Mouse (Mus musculus) left cerebral cortex, adult 9 months (tissue): ENCODE measurements around the gene Il1r2.

Experiments
- DNase-seq, 2 experiments: peaks; one replicate each; pipeline ENCODE4 v3.0.0; 2022; ENCODE audit warnings: low spot score in 2 of 2

Il1r2 gene

DNA sequence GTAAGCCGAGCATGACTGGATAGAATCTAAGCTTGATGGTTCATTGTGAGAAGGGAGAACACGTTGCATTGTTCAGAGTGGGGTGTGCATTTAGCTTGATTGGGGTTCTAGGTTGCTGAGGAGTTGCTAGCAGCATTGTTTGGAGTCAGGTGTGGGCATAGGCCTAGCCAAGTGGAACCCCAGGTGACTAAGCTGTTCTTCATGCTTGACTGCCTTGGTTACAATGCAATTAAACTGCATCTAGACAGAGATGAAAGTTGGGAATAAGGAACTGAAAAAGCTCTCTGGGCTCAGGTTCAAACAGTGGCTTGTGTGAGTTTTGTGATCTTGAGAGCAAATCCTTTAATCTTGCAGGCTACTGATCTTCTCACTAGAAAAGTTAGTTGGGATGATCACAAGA, 55.4 kb downstream of the Il1r2 start:
- no peak for DNase-seq

DNA sequence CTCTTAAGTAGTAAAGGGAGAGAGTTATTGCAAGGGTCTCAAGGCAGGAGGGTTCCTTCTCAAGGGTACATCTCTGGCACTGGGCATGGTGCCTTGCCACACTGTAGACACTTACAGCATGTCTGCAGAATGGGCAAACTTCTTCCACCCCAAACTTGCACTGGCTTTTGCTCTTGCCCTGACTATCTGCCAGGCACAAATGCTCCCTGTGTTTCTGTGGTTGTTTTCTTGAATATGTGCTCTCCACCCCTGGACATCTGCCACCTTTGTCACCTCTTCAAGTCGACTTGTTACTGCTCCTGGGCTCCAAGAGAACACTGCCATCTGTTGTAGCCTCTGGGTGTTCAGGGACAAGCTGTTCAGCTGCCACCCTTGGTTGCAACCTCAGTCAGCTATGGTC, 57.8 kb downstream of the Il1r2 start:
- no peak for DNase-seq

DNA sequence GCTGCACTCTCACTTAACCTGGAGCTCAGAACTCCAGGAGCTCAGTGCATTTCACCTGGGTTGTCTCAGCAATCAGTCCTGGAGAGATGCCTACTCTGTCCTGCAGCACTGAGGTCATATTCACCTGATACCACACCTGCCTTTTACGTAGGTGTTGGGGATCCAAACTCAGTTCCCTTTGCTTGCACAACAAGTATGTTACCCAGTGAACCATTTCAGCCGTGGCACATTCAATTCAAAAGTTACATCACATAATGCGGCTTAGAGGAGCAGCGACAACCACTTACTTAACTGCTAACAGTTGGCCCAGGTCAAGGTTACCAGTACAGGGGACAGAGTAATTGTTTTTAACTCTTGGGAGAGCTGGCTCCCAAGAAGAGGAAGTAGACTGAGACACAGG, 58.8 kb downstream of the Il1r2 start:
- no peak for DNase-seq

DNA sequence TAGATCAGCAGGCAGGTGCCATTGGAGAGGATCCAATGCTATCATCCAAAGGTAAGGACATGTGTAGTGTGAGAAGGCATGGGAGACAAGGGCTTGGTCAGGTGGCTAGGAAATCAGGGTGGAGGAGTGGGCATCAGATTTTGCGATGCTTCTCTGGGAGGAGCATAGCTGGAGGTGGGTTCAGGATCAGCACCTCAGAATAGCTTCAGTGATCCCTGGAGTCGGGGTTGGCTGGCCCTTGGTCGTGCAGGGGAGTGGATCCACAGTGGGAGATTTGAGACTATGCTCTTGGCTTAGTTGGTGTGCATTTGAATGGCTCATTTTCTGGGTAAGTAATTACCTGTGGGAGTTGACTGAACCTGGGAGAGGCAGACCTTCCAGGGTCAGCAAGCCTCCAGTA, 59.7 kb downstream of the Il1r2 start:
- DNase-seq, result no peak

DNA sequence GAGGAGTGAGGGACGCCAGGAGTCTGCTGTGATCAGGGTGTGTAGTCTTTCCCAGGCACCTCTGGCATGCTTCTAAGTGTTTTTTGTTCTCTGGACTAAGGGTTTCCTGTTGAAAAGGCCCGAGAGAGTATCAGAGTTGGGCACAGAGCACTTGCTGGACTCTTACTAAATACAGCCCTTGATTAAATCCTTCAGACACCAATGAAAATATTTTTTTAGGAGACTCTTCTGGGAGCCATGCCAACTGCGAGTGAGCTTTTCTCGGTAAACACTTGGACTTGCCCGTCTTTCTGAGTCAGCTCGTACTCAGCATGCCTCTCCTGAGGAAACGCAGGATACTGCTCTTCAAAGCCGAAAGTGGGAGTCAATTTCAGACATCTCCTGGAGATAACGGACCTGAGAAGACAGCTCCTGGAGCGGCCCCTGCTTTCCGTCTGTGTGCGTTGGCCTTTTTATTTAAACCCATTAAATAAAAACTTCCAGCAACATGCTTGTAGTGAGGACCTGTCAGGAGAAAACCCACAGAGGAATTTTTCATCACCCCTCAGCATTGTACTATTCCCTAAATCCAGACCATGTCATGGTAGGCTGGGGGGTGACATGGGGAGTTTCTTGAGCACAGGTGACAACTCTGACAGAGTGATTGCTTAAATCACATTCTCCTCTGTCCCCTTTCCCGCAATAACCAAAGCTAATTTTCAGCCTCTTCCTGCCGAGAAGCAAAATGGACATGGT, 66.1 kb downstream of the Il1r2 start:
- DNase-seq, result peak; percentile 27 to 85

DNA sequence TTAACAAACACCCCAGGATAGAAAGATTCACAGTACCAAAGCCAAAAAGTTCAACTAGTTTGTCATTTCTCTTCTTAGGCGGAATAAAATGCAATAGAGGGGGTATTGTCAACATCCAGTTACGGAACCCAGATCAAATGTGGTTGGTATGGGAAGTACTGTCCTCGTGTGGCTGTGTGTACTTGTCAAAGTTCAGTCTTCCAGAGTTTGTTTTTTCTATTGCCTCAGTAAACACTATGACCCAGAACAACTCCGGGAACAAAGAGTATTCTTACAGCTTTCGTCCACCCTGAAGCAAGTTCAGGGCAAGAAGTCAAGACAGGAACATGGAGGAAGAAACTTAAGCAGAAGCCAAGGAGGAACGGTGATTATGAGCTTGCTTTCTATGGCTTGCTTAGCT, 82.2 kb downstream of the Il1r2 start:
- no peak for DNase-seq

DNA sequence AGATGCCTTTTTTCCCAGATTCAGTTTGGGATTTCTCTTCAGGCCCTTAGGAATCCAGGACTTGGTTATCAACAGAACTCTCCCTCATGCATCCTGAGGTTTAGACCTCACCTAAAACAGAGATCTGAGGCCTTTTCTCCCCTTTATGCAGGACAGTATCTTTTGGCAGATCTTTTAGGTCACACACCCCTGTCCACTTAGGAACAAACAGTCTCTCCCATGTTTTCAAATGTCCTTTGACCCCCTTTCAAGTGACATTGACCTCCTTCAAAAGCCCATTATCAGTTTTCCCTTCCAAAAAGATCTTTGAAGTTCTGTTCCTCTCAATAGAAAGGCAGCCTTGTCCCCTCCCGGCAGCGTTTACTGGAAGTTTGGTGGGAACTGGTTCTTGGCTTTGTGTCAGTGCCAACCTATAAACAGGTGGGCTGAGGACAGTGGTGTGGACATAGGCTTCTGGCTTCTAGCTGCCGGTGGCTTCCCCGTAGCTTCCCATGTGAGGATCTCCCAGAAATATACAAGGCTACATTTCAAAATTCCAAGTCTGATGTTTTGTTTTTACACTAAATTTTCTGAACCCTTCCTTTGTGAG, 89.5 kb downstream of the Il1r2 start:
- no peak for DNase-seq

DNA sequence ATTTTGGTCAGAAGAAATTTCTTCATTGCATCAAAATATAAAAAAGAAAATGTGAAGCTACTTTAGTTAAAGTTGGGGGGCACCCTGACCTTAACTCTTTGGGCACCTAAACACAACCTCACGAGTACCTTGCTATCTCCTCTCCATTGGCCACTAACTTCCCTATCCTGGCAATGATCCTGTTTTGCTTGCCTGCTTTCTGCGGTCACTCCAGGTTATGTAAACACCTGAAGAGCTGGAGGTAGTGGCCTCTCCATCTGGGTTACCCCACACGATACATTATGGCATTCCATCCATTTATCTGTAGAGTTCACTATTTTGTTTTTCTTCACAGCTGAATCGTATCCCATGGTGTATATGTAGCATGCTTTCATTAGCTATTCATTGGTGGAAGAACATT, 90.5 kb downstream of the Il1r2 start:
- no peak for DNase-seq

DNA sequence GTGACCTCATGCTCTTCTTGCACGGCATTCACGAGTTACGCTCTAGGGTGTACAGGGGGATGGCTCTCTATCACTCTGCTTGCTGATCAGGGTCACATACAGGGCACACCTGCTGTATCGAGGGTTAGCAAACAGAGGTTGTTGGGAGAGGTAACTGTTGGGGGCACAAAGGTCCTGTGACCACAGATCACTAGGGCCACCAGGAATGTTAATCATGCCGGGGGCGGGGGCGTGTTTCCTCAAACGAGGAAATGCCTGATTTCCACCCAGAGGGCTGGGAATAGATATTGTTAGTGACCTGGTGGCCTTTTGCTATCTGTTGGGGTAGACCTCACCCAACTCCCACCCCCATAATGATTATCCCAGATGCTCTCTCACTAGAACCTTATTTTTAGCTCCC, 93.7 kb downstream of the Il1r2 start:
- no peak for DNase-seq

DNA sequence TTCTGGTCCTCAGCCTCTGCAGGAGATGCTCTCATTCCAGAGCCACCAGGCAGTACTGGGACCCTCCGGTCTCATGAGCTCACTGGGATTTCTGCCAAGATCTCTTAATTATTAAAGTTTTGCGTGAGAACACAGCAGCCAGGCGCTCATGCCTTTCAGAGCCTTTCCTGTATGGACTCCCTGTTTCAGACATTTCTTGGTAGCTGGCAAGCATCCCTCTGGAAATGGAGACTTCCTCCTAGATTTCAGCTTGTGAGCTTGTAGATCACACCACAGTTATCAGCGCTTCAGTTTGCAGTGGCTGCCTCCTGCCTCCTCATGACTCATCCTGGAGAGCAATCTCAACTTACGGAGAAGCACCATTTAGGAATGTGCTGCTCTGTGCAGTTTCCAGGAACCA, 98.0 kb downstream of the Il1r2 start:
- DNase-seq, result peak; percentile 9 to 58

DNA sequence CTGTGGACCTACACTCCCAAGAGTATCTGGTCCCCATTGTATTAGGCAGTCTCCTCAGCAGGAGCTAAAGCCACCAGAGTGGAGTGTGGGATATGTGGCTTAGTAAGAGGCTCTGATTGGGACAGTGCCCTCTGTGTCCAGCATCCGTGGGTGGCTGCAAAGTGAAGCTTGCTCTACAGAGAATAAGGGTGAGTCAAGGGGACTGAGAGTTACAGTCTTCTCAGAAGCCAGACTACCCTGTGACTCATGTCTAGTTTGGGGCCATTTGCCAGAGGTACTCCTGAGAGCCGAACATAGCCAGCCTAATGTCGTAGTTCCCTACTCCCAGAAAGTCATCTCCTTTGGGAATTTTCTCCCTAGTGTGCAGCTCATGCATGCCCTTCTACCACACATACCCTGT, 100.3 kb downstream of the Il1r2 start:
- no peak for DNase-seq
